Mouse (Mus musculus): Measurements from ENCODE around the gene Atp2b4.

- TF ChIP-seq CTCF (IDR thresholded peaks at IDR 0.05; ENCODE audit: low read depth), result no peak
- no peak for TF ChIP-seq EP300 (optimal IDR thresholded peaks at IDR 0.05)
Observed at GRCm38 (mm10) chr1:133843370-133843769, 42.5 kb upstream of the Atp2b4 start.
